Mouse (Mus musculus) heart, adult 2 months (tissue): ENCODE results near the gene Ano7.

Source experiments
- CTCF ChIP-seq: fragments of 200-600 bp; IDR thresholded peaks from 2 replicates; pipeline ENCODE4 v1.8.1; 2022; ENCODE audit warnings: antibody characterized with exemption, mild to moderate bottlenecking, moderate library complexity
- EP300 ChIP-seq: fragments of 200-500 bp; IDR thresholded peaks from 2 replicates; pipeline ENCODE4 v1.6.1; 2011; ENCODE audit warnings: low read depth, low read length, control low read depth; ENCODE audit not compliant: insufficient read depth
- POLR2A ChIP-seq: fragments of 200-500 bp; IDR thresholded peaks from 2 replicates; pipeline ENCODE4 v1.6.1; 2011; ENCODE audit warnings: mild to moderate bottlenecking, low read depth, low read length, control low read depth; ENCODE audit not compliant: insufficient read depth

DNA sequence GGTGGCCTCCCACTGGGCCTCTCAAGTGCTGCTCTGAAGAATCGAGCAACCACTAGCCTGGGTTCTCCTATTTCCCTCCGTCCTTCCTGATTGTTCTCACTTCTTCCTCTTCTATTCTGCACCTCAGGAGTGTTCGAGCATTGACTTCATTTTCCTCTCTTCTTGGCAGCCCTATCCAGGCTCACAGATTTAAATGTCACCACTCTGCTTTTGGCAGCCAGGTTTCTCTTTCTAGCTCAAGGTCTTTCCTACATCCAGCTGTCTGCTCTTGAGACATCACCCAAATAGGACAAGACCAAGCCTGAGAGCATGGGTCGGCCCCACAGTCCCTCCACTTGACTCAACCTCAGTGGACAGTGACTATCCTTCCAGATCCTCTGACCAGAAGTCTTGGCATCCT lies 11.1 kb upstream of the Ano7 start:
- TF ChIP-seq POLR2A (no peak), EP300 (no peak), CTCF (no peak)
